Mouse (Mus musculus) adrenal gland, postnatal 36 days (tissue): ENCODE results near the gene Nlrp6. TPM values are rescaled to one million over a fixed set of nuclear protein-coding genes. Genes with fewer than 3 reads are reported as not detected.
"Not testable (repeated sequence)": the region's sequence is repeated elsewhere in the genome, so short reads cannot be mapped to it uniquely, and the experiment has no call there.

ENCODE experiments used
- DNase-seq, 2 experiments: peaks; one replicate each; pipeline ENCODE4 v3.0.0; 2021; ENCODE audit warnings: mixed read lengths in 1 of 2
- total RNA-seq, 2 experiments: library from RNA; stranded (reverse); gene quantifications; 2 replicates each; pipeline ENCODE4 v1.2.3; 2021

Gene Nlrp6
- total RNA-seq, 2 experiments from 2014 or later = 0.99 to 1.1 TPM

- DNase-seq = peak; percentile 67 to 72
These were observed 29.3 kb downstream of the Nlrp6 start, which contains the start of gene Ifitm5 for GRCm38 (mm10) chr7:140949824-140950530. Ifitm5 (minus strand) TSS chr7:140950291.

DNA sequence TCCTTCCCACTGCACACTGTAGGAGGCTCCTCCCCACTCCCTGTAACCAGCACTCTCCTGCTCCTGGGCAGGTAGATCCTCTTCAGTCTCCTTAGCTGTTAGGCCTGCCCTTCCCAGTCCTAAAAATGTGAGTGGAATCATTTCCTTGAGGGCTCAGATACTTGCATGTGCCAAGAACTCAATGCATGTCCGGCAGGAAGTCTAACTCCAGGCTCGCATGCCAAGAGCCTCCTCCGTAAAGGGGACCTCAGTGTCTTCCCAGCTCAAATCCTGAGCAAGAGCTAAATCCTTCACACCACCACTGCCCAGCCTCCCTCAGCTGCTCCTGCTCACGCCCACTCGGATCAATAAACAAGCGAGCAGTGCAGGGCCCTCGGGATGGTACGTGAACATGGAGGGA is 30.3 kb downstream of the Nlrp6 start:
- peak; percentile 40 to 48 for DNase-seq

GRCm38 (mm10) chr7:140951765-140952164 is 31.1 kb downstream of the Nlrp6 start:
- no peak for DNase-seq

DNA sequence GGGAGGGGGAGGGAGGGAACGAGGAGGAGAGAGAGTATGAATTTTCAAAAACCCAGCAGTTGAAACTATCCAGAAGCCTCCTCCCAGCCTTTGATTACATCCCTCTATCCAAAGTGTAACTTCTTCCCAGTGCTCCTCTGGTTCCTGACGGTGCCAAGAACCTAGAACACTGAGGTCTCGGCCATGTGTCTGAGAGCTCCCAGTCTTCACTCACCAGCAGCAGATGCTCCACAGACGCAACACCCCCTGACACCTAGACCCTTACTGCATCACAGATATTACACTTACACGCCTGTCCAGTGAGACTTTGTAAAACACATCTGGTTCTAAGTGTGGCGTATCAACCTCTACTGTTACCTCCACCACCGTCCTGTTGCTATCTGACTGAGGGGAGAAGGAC is 31.7 kb downstream of the Nlrp6 start:
- DNase-seq = no peak

DNA sequence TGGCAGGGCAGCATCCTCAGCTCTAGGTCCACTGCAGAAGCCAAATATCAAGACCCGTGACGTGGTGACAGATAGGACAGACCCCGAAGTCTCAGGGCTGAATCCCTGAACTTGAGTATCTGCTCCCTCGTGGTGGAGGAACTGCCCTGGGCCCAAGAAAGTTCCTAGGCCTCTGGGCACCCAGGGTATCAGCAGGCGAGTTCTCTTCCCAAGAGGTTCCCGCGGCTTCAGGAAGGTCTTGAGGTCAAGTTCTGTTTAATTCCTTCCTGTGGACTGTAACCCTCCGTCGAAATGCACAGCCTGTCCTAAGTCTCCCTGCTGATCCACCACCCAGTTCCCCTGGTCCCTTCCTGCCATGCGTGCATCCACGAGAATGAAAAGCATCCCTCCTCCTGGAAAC is 32.4 kb downstream of the Nlrp6 start:
- DNase-seq = no peak

GRCm38 (mm10) chr7:140953800-140954732 is 33.4 kb downstream of the Nlrp6 start:
- no peak for DNase-seq

DNA sequence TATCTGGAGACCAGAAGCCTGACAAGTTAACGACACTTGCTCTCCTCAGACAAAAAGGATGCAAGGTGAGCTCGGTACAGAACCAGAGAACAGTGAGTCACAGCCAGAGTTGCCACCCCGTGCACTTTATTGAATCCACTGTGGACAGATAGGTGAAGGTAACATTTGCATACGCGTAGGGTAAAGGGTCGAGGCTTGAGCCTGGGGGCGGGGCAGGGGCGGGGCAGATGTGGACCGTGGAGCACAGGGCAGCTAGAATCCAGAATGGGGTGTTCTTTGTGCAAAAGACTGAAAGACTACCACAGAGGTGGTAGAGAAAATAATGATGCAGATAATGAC is 34.0 kb downstream of the Nlrp6 start:
- DNase-seq = peak in 1 of 2 experiments; percentile 57

DNA sequence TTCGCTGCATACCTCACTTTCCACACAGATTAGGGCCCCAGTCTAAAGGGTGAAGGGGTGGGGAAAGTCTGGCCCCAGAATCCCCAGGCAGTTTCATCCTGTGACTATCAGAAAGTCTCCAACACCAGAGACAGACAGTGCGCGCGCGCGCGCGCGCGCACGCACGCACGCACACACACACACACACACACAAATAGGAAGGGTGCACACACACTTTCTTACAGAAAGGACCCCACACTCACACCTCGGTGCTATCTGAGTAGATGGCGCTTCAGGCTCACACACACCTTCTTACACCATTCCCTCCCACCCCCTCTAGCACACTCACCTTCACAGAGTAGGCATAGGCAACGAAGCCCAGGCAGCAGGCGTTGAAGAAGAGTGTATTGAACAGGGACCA is 34.6 kb downstream of the Nlrp6 start:
- peak in 1 of 2 experiments; percentile 43 for DNase-seq

DNA sequence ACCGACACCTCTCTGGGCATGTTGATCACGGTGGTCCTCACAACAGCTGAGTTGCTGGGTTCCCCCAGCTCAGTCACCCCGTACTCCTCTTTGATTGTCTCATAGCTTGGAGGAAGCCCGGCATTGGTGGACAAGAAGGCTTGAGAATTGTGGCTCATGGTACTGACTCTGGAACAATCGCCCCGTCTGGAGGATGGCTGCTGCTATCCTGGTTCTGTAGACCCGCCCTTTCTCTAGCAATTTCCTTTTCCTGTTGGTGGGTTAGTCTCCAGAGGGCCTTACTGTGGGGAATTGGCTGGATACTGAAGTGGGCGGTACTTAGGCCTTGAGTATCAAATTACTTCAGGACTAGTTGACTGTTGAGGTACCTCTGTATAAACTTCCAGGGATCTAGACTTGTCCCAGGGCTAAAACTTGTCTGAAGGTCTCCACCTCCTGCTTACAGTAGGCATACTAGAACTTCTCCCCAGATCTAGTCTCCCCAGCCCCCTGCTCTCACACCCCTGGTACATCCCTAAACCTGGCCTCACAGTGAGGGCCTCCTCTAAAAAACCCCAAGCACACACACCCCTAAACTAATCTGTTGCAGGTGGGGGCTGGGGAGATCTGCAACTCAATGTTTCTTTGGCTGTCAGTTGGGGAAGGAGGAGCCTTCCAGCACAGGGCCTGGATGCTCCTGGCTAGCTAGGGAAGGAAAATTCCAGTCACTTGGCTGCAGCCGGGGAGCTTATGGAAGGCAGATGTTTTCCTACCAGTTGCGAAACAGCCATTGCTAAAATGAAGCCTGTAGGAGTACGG is 35.3 kb downstream of the Nlrp6 start, which contains the start of the genes Gm45717 and Ifitm2:
TSS of gene Gm45717 (minus strand) at position 180 of the 798 bp plus-strand sequence.
TSS of gene Ifitm2 (minus strand) at position 230 of the 798 bp plus-strand sequence.
- DNase-seq = peak; percentile 75 to 88

DNA sequence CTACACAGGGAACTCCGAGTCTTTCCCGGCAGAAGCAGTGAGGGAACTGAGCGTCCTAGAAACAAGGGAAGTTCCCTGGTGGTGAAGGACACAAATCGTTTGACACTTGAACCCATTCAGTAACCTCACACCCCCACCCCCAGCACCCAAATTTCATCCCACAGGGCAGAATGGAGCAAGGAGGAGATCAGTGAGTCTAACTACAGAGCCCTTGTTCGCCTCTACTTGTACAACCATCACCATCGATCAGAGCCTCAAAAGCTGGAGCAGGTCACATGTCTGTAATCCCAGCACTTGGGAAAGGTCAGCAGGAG is 35.8 kb downstream of the Nlrp6 start:
- DNase-seq = no peak

GRCm38 (mm10) chr7:140959181-140959901 is 38.6 kb downstream of the Nlrp6 start:
- DNase-seq = peak; percentile 46 to 68

- DNase-seq = no peak
These were observed 39.3 kb downstream of the Nlrp6 start for GRCm38 (mm10) chr7:140960026-140960425.

- no peak for DNase-seq
These were observed 40.7 kb downstream of the Nlrp6 start for GRCm38 (mm10) chr7:140961416-140961815.

DNA sequence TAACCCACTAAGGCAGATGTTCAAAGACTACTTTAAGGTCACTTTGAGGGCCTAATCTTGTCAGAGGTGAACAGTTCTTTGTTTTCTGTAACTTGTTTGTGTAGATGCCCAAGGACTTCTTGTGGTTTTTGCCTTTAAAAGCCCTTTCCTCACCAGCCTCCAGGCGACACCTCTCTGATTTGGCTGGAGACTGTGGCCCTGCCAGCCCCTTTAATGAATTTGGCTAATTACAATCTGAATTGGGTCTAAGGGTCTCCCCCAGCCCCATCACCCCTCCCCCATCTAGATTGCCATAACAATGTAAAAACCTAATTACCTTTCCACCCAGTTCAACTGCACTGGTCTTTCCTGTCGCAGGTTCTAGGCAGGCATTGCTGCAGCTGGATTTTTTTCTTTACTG is 42.0 kb downstream of the Nlrp6 start:
- no peak for DNase-seq

GRCm38 (mm10) chr7:140966921-140967320 is 46.2 kb downstream of the Nlrp6 start, which contains the start of gene Ifitm1:
Ifitm1 (plus strand) TSS chr7:140967221.
- DNase-seq = no peak

- no peak for DNase-seq
These were observed 47.3 kb downstream of the Nlrp6 start for GRCm38 (mm10) chr7:140967862-140968591.

DNA sequence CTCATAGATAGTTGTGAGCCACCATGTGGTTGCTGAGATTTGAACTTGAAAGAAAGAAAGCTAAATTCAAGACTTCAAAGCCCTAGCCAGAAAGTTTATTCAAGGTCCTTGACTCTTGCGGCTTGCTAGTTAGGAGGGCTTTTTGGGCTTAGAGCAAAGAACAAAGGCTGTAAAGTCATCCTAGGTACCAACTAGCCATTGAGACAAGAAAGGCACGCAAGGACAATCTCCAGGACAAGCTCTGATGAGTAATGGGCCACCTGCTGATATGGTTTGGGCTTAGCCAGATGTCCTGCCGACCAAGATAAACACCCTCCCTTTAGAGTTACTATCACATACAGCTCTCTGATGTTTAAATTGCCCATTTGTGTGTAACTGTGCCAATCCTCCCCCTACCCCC is 48.0 kb downstream of the Nlrp6 start:
- not testable (repeated sequence) for DNase-seq

DNA sequence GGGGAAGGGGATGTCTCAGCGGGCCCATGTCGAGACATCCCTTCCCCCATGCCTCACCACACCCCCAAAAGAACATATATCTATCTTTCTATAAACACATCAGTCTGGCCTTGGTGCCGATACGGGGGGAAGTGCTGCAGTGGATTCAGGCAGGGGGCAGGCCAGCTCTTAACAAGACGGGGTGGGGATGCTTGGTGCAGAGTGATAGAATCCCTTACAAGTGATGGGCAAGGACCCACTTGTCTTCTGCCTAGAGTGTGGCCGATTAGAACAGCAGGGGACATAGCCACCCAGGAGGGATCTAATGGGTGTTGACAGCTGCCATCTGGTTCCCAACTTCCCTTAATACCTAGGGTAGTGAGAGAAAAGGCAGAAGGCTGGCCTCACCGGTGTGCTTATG is 50.2 kb downstream of the Nlrp6 start:
- no peak for DNase-seq

- DNase-seq = no peak
These were observed 50.9 kb downstream of the Nlrp6 start for GRCm38 (mm10) chr7:140971479-140972171.
